Mouse (Mus musculus) neural tube, embryonic 14.5 days (tissue): ENCODE measurements around the gene Trabd2b. TPM values are rescaled to one million over a fixed set of nuclear protein-coding genes. Genes with fewer than 3 reads are reported as not detected.
A peak's percentile ranks its signal among the peaks of the same experiment; 100 is the strongest.

ENCODE experiments used
- ATAC-seq: fragments of 200-750 bp; cut with Nextera tagmentation; 2 replicates; pipeline ENCODE4 v1.8.0; 2017; ENCODE audit warnings: low read depth, mild to moderate bottlenecking, moderate TSS enrichment, moderate library complexity
- H3K27ac ChIP-seq: fragments of 300-500 bp; sonication (generic); 2 replicates; pipeline ENCODE4 v1.5.1; 2014; ENCODE audit warnings: low read depth, mild to moderate bottlenecking, control low read depth, low read length, moderate library complexity, mixed read lengths
- H3K27me3 ChIP-seq: fragments of 300-500 bp; sonication (generic); 2 replicates; pipeline ENCODE4 v1.6.1; 2014; ENCODE audit warnings: low read length; ENCODE audit not compliant: control insufficient read depth, insufficient read depth
- H3K36me3 ChIP-seq: fragments of 300-500 bp; sonication (generic); 2 replicates; pipeline ENCODE4 v1.6.1; 2014; ENCODE audit warnings: low read length, mixed read lengths; ENCODE audit not compliant: control insufficient read depth, insufficient read depth
- H3K4me1 ChIP-seq: fragments of 300-500 bp; sonication (generic); 2 replicates; pipeline ENCODE4 v1.6.1; 2014; ENCODE audit warnings: low read length; ENCODE audit not compliant: control insufficient read depth, insufficient read depth
- H3K4me2 ChIP-seq: fragments of 300-500 bp; sonication (generic); 2 replicates; pipeline ENCODE4 v1.6.1; 2014; ENCODE audit warnings: mild to moderate bottlenecking, low read depth, low read length, control low read depth
- H3K4me3 ChIP-seq: fragments of 300-500 bp; sonication (generic); 2 replicates; pipeline ENCODE4 v1.5.1; 2014; ENCODE audit warnings: low read depth, low read length, control low read depth, mixed read lengths
- H3K9ac ChIP-seq: fragments of 300-500 bp; sonication (generic); replicated peaks from 2 replicates; pipeline ENCODE4 v1.6.1; 2014; ENCODE audit warnings: low read depth, mild to moderate bottlenecking, control low read depth, low read length, mixed read lengths
- H3K9me3 ChIP-seq: fragments of 300-500 bp; sonication (generic); 2 replicates; pipeline ENCODE4 v1.6.1; 2016; ENCODE audit warnings: low read length; ENCODE audit not compliant: control insufficient read depth
- WGBS: fragments of 180-500 bp; shearing (Covaris S2); extraction: QIAGEN DNeasy Blood & Tissue Kit; methylation state at CpG from one replicate; pipeline ENCODE4 v1.1.7; 2014; 5-methylcytosine and 5-hydroxymethylcytosine counted together
- polyA plus RNA-seq: library from polyadenylated mRNA; unstranded; fragments of >200 nt; fragmentation: Nextera tagmentation; extraction: Ambion mirVana; gene quantifications from 2 replicates; pipeline ENCODE4 v1.2.1, GENCODE M21; 2014

Trabd2b gene
- polyA plus RNA-seq, 1 experiment from 2014 or later: 0.56 TPM

DNA sequence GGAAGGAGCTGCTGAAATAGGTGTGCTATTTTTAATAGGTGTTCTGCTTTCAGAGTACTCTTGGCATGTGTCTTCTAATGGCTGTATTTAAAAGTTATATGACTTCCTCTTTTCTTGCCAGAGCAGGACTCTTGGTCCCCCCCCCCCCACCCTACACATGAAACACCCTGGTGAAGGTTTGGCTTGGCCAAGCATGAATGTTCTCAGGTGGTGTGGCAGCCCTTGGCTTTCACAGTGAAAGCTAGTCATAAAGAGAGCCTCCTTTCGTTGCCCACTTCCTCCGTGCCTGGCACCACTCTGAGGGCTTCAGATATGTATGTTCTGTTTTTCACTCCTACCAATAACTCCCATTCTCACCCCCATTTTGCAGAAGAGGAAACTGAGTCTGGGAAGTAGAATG, 1.8 kb downstream of the Trabd2b start:
- Histone ChIP-seq H3K27me3 (peaks cover 8% of the 10 kb centered on the region), H3K4me3 (no peak overlapping the region), H3K4me1 (peaks cover 4% of the 10 kb centered on the region; the same call in 1 of the 2 replicates), H3K9me3 (no peaks in the 10 kb centered on the region), H3K9ac (no peak overlapping the region), H3K4me2 (no peak overlapping the region), H3K27ac (no peak overlapping the region), H3K36me3 (no peaks in the 10 kb centered on the region)
- ATAC-seq: no peak
- WGBS: 94% methylated on average over 2 of the region's 2 CpGs

DNA sequence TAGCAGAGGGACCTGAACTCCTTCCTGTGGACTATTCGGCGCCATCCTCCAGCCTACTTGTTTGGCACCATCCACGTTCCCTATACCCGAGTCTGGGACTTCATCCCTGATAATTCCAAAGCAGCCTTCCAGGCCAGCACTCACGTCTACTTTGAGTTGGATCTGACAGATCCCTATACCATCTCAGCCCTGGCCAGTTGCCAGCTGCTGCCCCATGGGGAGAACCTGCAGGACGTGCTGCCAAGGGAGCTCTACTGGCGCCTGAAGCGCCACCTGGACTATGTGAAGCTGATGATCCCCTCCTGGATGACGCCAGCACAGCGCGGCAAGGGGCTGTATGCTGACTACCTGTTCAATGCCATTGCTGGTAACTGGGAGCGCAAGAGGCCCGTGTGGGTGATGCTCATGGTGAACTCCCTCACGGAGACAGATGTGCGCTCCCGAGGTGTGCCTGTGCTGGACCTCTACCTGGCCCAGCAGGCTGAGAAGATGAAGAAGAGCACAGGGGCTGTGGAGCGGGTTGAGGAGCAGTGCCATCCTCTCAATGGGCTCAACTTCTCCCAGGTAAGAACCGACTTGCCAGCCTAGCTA, 2.5 kb downstream of the Trabd2b start:
- Histone ChIP-seq H3K9me3 (no peaks in the 10 kb centered on the region), H3K27me3 (peaks cover 8% of the 10 kb centered on the region), H3K4me3 (no peak overlapping the region), H3K4me1 (peaks cover 4% of the 10 kb centered on the region; the same call in 1 of the 2 replicates), H3K36me3 (no peaks in the 10 kb centered on the region), H3K27ac (no peak overlapping the region), H3K9ac (no peak overlapping the region), H3K4me2 (no peak overlapping the region)
- WGBS: 75% methylated on average over 18 of the region's 18 CpGs
- no peak for ATAC-seq

- ATAC-seq: no peak
- Histone ChIP-seq H3K4me3 (no peak overlapping the region), H3K9ac (no peak overlapping the region), H3K4me1 (peaks cover 4% of the 10 kb centered on the region; the same call in 1 of the 2 replicates), H3K4me2 (no peak overlapping the region), H3K9me3 (no peaks in the 10 kb centered on the region), H3K27ac (no peak overlapping the region), H3K36me3 (no peaks in the 10 kb centered on the region), H3K27me3 (peaks cover 8% of the 10 kb centered on the region)
Measured at GRCm38 (mm10) chr4:114409511-114409910, 3.0 kb downstream of the Trabd2b start.

- H3K9ac ChIP-seq: no peak overlapping the region
- H3K9me3 ChIP-seq: no peaks in the 10 kb centered on the region
- H3K27ac ChIP-seq: no peak overlapping the region
- H3K4me1 ChIP-seq: peaks cover 4% of the 10 kb centered on the region; the same call in 1 of the 2 replicates
- no peak overlapping the region for H3K4me3 ChIP-seq
- H3K27me3 ChIP-seq: peaks cover 8% of the 10 kb centered on the region
- WGBS: 28% methylated on average over 3 of the region's 3 CpGs
- H3K4me2 ChIP-seq: no peak overlapping the region
- no peaks in the 10 kb centered on the region for H3K36me3 ChIP-seq
- no peak for ATAC-seq
Measured at GRCm38 (mm10) chr4:114410026-114410425, 3.5 kb downstream of the Trabd2b start.

- no peak for ATAC-seq
- Histone ChIP-seq H3K4me3 (no peak overlapping the region), H3K9me3 (no peaks in the 10 kb centered on the region), H3K36me3 (no peaks in the 10 kb centered on the region), H3K4me1 (peaks cover 4% of the 10 kb centered on the region; the same call in 1 of the 2 replicates), H3K9ac (no peak overlapping the region), H3K4me2 (no peak overlapping the region), H3K27ac (no peak overlapping the region), H3K27me3 (peaks cover 8% of the 10 kb centered on the region)
- 5% methylated on average over 11 of the region's 11 CpGs for WGBS
Measured at GRCm38 (mm10) chr4:114410443-114410842, 3.9 kb downstream of the Trabd2b start.

GRCm38 (mm10) chr4:114410958-114411661, 4.6 kb downstream of the Trabd2b start:
- Histone ChIP-seq H3K27me3 (peaks cover 8% of the 10 kb centered on the region), H3K4me3 (no peak overlapping the region), H3K4me1 (peaks cover 4% of the 10 kb centered on the region; the same call in 1 of the 2 replicates), H3K27ac (no peak overlapping the region), H3K36me3 (no peaks in the 10 kb centered on the region), H3K9me3 (no peaks in the 10 kb centered on the region), H3K9ac (no peak overlapping the region), H3K4me2 (no peak overlapping the region)
- WGBS: 49% methylated on average over 9 of the region's 9 CpGs
- no peak for ATAC-seq

- WGBS: 60% methylated on average over 6 of the region's 6 CpGs
- no peak overlapping the region for H3K9ac ChIP-seq
- H3K4me1 ChIP-seq: no peaks in the 10 kb centered on the region
- no peak overlapping the region for H3K4me3 ChIP-seq
- H3K27ac ChIP-seq: no peak overlapping the region
- no peak overlapping the region for H3K4me2 ChIP-seq
- H3K27me3 ChIP-seq: peaks cover 3% of the 10 kb centered on the region; the same call in 1 of the 2 replicates
- ATAC-seq: no peak
- no peaks in the 10 kb centered on the region for H3K36me3 ChIP-seq
- no peaks in the 10 kb centered on the region for H3K9me3 ChIP-seq
Measured at GRCm38 (mm10) chr4:114411846-114412390, 5.4 kb downstream of the Trabd2b start.

- Histone ChIP-seq H3K36me3 (no peaks in the 10 kb centered on the region), H3K9me3 (no peaks in the 10 kb centered on the region), H3K9ac (no peak overlapping the region), H3K4me1 (no peaks in the 10 kb centered on the region), H3K4me3 (no peak overlapping the region), H3K4me2 (no peak overlapping the region), H3K27ac (no peak overlapping the region), H3K27me3 (no peaks in the 10 kb centered on the region)
- WGBS: 40% methylated on average over 16 of the region's 16 CpGs
- ATAC-seq: peak; percentile 49; the same call in 1 of the 2 replicates
Measured at GRCm38 (mm10) chr4:114415925-114416645, 9.6 kb downstream of the Trabd2b start.

DNA sequence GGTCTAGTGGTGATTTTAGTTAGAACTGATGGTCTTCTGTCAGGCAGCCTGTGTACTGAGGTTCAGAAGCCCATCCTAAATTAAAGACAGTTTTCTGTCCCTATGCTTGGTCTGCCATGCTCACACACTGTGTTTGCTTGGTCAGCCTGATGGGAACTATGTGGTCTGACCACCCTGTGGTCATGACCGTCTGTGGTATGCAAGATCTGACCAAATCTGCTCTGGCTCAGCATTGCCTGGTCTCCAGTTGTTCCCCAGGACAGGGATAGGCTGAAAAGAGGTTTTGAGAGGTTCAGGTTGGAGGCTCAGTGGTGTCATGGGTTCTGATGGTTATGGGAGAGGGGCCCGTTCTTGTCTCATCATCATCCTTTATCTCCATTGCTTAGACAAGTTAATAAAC, 13.6 kb downstream of the Trabd2b start:
- no peak overlapping the region for H3K9ac ChIP-seq
- H3K27ac ChIP-seq: no peak overlapping the region
- H3K4me2 ChIP-seq: no peak overlapping the region
- no peaks in the 10 kb centered on the region for H3K9me3 ChIP-seq
- H3K27me3 ChIP-seq: no peaks in the 10 kb centered on the region
- no peaks in the 10 kb centered on the region for H3K36me3 ChIP-seq
- 89% methylated on average over 2 of the region's 2 CpGs for WGBS
- no peak for ATAC-seq
- no peaks in the 10 kb centered on the region for H3K4me1 ChIP-seq
- no peak overlapping the region for H3K4me3 ChIP-seq
